Mouse (Mus musculus) urinary bladder, postnatal 36 days (tissue): Measurements from ENCODE around the gene Ifnar1.
"Not testable (repeated sequence)": the region's sequence is repeated elsewhere in the genome, so short reads cannot be mapped to it uniquely, and the experiment has no call there.

Source experiments
- DNase-seq, 2 experiments: peaks; one replicate each; pipeline ENCODE4 v3.0.0; 2022; ENCODE audit warnings: low spot score in 2 of 2, mixed read lengths in 1 of 2

Gene Ifnar1

DNA sequence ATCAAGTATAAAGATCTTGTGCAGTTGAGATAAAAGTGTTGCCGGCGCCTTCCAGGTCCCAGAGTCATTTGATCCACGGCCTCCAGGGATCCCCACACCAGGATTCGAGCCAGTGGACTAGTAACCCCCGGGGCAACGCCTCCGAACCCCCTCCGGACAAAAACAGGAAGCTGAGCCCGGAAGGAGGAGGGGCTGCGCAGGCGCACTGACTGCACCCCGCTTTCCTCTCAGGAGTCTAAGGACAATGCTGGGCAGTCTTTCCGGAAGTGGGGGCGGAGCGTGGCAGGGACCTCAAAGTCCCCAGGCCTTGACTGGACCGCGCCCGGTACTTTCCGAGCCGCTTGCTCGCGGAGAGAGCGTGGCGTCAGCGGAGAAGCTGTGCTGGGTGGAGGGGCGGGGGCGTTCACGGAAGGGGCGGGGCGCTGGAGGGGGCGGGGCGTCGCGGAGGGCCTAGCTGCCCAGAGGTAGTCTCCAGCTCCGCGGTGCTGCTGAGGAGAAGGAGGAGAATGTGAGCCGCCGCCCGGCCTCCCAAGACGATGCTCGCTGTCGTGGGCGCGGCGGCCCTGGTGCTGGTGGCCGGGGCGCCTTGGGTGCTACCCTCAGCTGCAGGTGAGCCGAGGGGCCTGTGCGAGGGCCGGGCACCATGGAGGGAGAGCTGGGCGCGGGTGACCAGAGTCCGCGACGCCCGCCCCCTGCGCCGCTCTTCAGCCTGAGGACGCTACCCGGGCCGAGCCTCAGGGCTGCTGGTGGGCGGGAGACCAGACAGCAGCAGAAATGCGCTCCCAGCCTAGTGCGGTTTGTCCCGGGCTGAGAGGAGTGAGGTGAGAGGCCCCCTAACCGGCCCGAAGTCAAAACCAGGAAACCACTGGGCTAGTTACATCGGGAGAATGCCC is at the start of gene Ifnar1:
TSS of gene Ifnar1 (plus strand) at position 431 of the 893 bp plus-strand sequence.
- peak; percentile 98 to 100 for DNase-seq

DNA sequence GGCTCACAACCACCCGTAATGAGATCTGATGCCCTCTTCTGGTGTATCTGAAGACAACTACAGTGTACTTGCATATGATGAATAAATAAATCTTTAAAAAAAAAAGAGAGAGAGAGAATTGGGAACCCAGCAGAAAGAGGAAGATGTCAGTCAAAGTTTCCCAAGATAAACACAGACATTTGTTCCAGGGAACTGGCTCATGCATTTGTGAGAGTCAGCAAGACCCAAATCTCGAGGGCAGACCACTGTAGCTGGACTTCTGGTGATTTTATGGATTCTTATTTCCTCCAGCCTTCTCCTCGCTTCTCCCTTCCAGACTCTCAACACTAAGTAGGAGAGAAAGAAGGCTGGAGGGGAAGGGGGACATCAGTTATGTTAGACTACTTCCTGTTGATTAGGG is 47.0 kb upstream of the Ifnar1 start:
- DNase-seq, result no peak

GRCm38 (mm10) chr16:91438599-91438998 is 46.4 kb upstream of the Ifnar1 start:
- DNase-seq, result not testable (repeated sequence)

GRCm38 (mm10) chr16:91441366-91441765 is 43.7 kb upstream of the Ifnar1 start:
- peak in 1 of 2 experiments; percentile 57 for DNase-seq

GRCm38 (mm10) chr16:91441811-91442240 is 43.2 kb upstream of the Ifnar1 start:
- no peak for DNase-seq

- no peak for DNase-seq
Observed at GRCm38 (mm10) chr16:91442446-91442845, 42.6 kb upstream of the Ifnar1 start.

- no peak for DNase-seq
Observed at GRCm38 (mm10) chr16:91443211-91443611, 41.8 kb upstream of the Ifnar1 start.

DNA sequence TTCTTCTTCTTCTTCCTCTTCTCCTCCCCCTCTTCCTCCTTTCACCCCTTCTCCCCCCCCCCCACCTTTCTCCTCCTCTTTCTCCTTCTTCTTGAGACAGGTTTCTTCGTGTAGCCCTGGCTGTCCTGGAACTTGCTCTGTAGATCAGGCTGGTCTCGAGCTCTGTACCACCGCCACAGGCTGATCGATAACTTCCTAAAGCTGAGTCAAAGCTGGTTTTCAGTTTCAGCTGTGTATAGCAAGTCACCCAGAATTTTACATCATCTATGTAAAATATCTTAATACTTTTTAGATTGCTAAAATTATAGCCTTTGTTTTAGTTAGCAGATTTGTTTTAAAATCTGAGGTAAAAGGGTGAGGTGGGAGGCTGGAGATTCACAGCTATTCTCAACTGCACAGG is 40.2 kb upstream of the Ifnar1 start:
- no peak for DNase-seq

DNA sequence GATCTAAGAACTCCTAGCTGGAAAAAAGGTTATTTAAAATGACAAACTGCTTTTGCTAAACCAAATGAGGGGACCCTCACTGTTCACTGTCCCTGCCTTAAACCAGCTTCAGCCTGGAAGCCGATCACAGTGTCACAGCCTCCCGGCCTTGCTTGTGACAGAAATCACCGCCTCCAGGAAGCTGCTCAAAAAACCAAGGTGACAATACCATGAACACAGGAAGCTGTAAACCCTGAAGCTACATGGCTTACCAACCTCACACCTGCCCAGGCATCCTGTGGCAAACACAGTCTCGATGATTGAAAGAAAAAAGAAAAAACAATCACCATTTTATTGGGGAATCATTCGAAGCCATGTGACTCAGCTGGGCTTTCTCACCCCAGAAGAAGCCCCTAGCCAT is 39.5 kb upstream of the Ifnar1 start:
- DNase-seq, result no peak

- no peak for DNase-seq
Observed at GRCm38 (mm10) chr16:91446778-91447511, 38.1 kb upstream of the Ifnar1 start.

DNA sequence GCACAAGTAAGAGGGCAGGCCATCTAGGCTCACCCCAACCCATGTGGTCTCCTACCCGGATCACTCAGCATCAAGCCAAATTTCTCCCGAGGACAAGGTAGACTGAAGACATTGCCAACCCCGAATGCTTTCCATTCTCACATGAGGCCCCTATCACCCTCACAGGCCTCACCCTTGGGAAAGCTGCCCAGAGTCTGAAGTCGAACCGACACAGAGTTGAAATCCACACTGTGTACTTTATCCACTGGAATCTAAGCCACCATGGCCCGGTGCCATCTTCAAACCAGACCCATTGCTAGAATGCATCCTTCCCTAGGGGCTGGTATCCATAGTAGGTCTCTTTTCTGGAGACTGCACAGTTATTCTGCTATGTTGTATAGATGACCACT is 37.5 kb upstream of the Ifnar1 start:
- DNase-seq, result no peak

DNA sequence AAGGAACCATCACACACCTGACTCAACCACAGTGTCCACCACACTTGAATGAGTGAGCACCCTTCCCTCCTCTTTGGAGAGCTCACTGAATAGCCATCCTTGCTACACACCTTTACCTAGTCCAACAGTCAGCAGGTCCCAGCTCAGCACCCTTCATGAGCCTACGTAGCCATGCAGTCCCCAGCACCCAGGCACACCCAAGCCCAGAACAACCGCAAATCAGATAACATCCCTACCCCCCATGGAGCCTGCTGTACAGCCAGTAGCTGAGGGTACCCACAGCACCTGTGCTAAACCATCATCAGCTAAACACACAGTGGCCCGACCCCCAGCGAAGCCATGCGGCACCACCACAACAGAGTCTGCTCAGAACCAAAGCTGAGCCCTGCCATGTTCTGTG is 37.0 kb upstream of the Ifnar1 start:
- no peak for DNase-seq

DNA sequence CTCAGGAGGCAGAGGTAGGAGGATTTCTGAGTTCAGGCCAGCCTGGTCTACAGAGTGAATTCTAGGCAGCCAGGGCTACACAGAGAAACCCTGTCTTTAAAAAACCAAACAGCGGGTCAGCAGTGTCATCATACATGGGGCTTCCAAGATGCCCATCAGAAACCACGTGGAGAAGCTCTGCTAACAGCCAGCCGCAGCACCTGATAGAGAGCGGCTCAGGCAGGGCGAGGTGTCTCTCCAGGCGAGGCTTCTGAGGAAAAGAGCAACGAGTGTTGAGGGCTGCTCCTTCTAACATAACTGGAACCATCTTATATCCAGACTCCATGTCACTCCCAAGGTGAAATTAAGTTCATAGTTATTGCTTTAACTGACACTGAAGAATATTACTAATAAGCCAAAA is 36.1 kb upstream of the Ifnar1 start:
- DNase-seq, result no peak

- DNase-seq, result no peak
Observed at GRCm38 (mm10) chr16:91450137-91451064, 34.6 kb upstream of the Ifnar1 start.

- no peak for DNase-seq
Observed at GRCm38 (mm10) chr16:91451949-91452348, 33.1 kb upstream of the Ifnar1 start.

GRCm38 (mm10) chr16:91452363-91452896 is 32.6 kb upstream of the Ifnar1 start:
- no peak for DNase-seq

DNA sequence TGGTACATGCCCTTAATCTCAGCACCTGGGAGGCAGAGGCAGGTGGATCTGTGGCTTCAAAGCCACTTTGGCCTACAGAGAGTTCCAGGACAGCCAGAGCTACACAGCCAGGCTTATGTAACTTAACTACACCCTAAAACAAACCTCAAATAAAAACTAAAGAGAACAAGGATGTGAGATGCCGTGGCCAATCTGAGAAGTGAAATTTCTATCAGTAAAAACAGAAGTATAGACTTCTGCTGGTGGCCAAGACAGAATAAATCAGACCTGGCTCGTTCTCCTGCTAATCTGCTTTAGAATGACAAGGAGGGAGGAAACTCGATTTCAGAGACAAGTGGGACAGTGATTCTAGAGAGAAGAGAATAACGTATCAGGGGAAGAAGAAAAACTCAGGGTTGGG is 29.2 kb upstream of the Ifnar1 start:
- no peak for DNase-seq

- no peak for DNase-seq
Observed at GRCm38 (mm10) chr16:91458301-91458746, 26.7 kb upstream of the Ifnar1 start.

GRCm38 (mm10) chr16:91458976-91459375 is 26.1 kb upstream of the Ifnar1 start:
- peak in 1 of 2 experiments; percentile 32 for DNase-seq

DNA sequence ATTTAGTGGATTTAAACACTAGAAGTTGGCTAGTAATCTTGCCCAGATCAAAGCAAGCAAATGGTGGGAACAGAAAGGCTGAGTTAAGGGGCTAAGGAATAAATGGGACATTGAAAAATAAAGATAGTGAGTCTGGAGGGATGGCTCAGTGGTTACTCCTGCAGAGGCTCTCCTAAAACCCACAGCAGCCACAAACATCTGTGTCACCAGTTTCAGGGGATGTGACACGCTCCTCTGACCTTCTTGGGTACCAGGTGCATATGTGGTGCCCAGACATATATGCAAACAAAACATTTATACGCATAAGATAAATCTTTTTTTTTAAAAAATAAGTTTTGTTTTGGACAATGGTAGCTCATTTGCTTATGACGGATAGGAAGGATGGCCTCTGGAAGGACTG is 25.6 kb upstream of the Ifnar1 start:
- DNase-seq, result no peak

GRCm38 (mm10) chr16:91459841-91460370 is 25.1 kb upstream of the Ifnar1 start:
- no peak for DNase-seq
